Mouse (Mus musculus): ENCODE results near the gene Gm10428.

The Gm10428 gene

DNA sequence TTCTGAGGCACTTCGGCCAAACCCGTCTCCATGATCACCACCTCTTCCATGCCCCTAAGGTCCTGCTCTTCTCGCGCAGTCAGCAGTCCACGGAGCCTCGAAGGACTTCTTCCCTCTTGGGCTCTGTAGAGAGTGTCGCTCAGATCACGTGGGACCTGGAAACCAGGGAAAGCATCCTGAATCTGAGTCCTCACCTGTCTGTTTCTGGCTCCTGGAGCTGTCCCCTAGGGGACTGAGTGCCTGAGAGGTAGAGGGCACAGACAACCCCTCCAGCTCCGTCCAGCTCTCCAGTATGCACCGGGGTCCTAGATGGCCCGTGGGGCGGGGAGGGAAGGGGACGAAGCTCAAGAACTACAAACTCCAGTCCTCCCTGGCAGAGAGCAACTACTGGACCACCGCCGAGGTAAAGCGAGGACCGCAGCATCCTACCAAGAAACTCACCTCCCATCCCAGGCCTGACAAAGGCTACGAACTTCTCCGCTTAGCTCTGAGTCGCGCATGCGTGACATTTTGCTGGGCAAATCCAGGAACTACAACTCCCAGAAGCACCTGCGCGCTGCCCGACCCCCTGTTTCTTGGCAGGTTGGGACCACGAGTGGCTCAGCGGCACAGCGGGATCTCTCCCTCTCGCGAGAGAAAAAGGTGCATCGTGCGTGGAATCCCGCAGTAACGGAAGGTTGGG is 36.2 kb downstream of the Gm10428 start, which contains the start of gene Zfp286:
Gene Zfp286 (minus strand): TSS at position 528 of the 682 bp plus-strand sequence.
- DNase-seq (ENCODE audit: low read depth, low spot score) = no peak

DNA sequence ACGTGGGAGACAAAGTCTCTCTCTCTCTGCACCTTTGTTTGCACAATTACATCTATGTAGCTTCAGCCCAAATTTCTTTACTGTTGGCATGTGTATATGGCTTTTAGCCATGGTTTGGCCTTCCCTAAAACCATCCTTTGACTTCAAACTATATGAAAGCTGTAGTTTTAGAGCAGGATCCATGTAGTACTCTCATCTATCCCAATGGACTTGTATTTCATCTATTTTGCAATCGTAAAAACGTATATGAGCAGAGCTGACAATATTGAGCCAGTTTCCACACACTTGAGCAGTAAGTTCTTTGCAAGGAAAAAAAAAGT is 36.7 kb downstream of the Gm10428 start:
- no peak for DNase-seq (ENCODE audit: low read depth, low spot score)
